Mouse (Mus musculus) retina, embryonic 14.5 days (tissue): ENCODE data around the gene Umodl1.

ENCODE experiments used
- DNase-seq: peaks from one replicate; pipeline ENCODE4 v3.0.0-alpha.2; 2015; ENCODE audit warnings: low spot score

Umodl1 gene

GRCm38 (mm10) chr17:30954340-30954739, at the start of gene Umodl1:
TSS of gene Umodl1 (plus strand) at chr17:30954640.
- DNase-seq: peak; percentile 32

GRCm38 (mm10) chr17:30907577-30907976, 46.9 kb upstream of the Umodl1 start:
- DNase-seq: no peak

- no peak for DNase-seq
Observed at GRCm38 (mm10) chr17:30910866-30911731, 43.3 kb upstream of the Umodl1 start.

- no peak for DNase-seq
Observed at GRCm38 (mm10) chr17:30911732-30912088, 42.7 kb upstream of the Umodl1 start.

- DNase-seq: no peak
Observed at GRCm38 (mm10) chr17:30912536-30912935, 41.9 kb upstream of the Umodl1 start.

GRCm38 (mm10) chr17:30914264-30914663, 40.2 kb upstream of the Umodl1 start:
- no peak for DNase-seq

- DNase-seq: no peak
Observed at GRCm38 (mm10) chr17:30923566-30923965, 30.9 kb upstream of the Umodl1 start.

- DNase-seq: no peak
Observed at GRCm38 (mm10) chr17:30930827-30931226, 23.6 kb upstream of the Umodl1 start.

- no peak for DNase-seq
Observed at GRCm38 (mm10) chr17:30932836-30933235, 21.6 kb upstream of the Umodl1 start.

- no peak for DNase-seq
Observed at GRCm38 (mm10) chr17:30935301-30935700, 19.1 kb upstream of the Umodl1 start.

- DNase-seq: peak; percentile 50
Observed at GRCm38 (mm10) chr17:30938554-30938953, 15.9 kb upstream of the Umodl1 start.

GRCm38 (mm10) chr17:30948382-30948781, 6.1 kb upstream of the Umodl1 start:
- DNase-seq: no peak

GRCm38 (mm10) chr17:30950780-30951179, 3.7 kb upstream of the Umodl1 start:
- DNase-seq: peak; percentile 83

GRCm38 (mm10) chr17:30951600-30951999, 2.8 kb upstream of the Umodl1 start:
- DNase-seq: no peak

- no peak for DNase-seq
Observed at GRCm38 (mm10) chr17:30961936-30962592, 7.6 kb downstream of the Umodl1 start.

GRCm38 (mm10) chr17:30962880-30963279, 8.4 kb downstream of the Umodl1 start:
- no peak for DNase-seq

GRCm38 (mm10) chr17:30969983-30970382, 15.5 kb downstream of the Umodl1 start:
- DNase-seq: no peak

- no peak for DNase-seq
Observed at GRCm38 (mm10) chr17:30971877-30972276, 17.4 kb downstream of the Umodl1 start.

- DNase-seq: no peak
Observed at GRCm38 (mm10) chr17:30973332-30973731, 18.9 kb downstream of the Umodl1 start.

GRCm38 (mm10) chr17:30977290-30977689, 22.9 kb downstream of the Umodl1 start:
- no peak for DNase-seq

GRCm38 (mm10) chr17:30978556-30978955, 24.1 kb downstream of the Umodl1 start:
- no peak for DNase-seq

GRCm38 (mm10) chr17:30983521-30983920, 29.1 kb downstream of the Umodl1 start:
- no peak for DNase-seq

- peak; percentile 79 for DNase-seq
Observed at GRCm38 (mm10) chr17:30990254-30990653, 35.8 kb downstream of the Umodl1 start.
